Mouse (Mus musculus) erythroblast, embryonic 14.5 days (primary cell): Measurements from ENCODE around the gene Arih2.

Experiments
- GATA1 ChIP-seq: IDR thresholded peaks from 2 replicates; pipeline ENCODE4 v1.6.1; 2012; ENCODE audit warnings: low read length, inconsistent platforms, mixed read lengths
- TAL1 ChIP-seq: IDR thresholded peaks from 3 replicates; pipeline ENCODE4 v1.6.1; 2012; ENCODE audit warnings: low read length, inconsistent platforms, mixed read lengths

- no peak for TF ChIP-seq GATA1
- no peak for TF ChIP-seq TAL1
These were observed 69.9 kb downstream of the Arih2 start for GRCm38 (mm10) chr9:108579344-108579690.
